Mouse (Mus musculus): ENCODE results near the gene Mical3.

Mical3 gene

DNA sequence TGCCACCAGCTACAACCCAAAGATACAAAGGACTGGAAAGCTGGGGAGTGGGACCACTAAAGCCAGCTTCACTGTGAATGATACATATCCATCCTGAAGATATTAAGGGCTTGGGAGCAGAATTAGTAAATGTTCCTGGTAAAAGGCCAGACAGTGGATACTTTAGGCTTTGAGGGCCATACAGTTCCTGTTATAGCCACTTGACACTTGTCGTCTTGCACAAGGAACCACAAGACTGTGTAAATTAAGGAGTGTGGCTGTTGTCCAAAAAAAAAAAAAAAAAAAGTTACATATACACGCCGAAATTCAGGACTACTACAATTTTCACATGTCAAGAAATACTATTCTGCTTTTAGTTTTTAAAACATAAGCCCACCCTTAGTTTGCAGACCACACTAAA is 17.6 kb upstream of the Mical3 start:
- in situ Hi-C loops (cut with MboI; ENCODE audit: unreplicated experiment in 2 of 2): no loop called here

GRCm38 (mm10) chr6:121146798-121147197 is 16.0 kb upstream of the Mical3 start:
- in situ Hi-C loops (cut with MboI; ENCODE audit: unreplicated experiment in 2 of 2): no loop called here

DNA sequence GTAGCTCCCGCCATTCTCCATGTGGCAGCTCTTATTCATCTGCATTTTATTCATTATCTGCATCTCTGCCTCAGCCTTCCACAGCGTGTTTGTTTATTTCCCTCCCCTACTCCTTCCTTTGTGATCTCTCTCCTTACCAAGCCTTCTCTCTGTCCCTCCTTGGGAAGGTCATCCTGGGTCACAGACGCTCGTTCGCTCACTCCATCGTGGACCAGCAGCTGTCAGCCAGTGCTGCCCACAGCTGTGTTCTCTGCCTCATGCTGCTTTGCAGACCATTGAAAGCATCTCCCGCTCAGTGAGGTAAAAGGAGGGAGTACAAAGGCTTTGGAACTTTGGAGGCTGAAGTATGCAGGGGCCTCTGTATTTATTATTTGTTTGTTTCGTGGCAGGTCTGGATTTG is 15.1 kb upstream of the Mical3 start:
- in situ Hi-C loops (cut with MboI; ENCODE audit: unreplicated experiment in 2 of 2): no loop called here

DNA sequence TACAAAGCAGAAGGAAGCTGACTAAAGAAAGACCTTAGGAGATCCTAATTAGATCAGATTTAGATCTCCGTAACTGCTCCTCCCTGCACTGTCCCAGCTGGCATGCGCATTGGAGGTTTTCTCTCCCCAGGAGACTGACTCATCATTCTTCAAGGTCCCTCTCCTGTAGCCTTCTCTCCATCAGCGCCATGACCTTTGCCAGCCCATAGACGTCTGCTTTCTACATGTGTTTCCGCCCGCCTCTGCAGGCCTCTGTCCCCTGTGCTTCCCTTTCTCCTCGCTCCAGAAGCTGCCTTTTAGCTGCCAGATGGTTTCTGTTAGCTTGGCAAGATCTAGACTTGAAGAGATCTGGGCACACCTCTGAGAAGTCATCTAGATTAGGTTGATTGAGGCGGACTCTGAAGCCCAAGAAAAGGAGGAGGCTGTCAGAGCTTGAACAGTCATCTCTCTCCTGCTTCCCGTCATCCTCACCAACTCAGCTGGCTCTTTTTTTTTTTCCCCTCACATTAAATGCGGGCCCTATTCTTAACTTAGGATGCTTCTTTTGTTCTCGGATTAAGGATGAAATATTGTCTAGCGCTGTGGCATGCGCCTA is 14.3 kb upstream of the Mical3 start:
- in situ Hi-C loops (cut with MboI; ENCODE audit: unreplicated experiment in 2 of 2): no loop called here

DNA sequence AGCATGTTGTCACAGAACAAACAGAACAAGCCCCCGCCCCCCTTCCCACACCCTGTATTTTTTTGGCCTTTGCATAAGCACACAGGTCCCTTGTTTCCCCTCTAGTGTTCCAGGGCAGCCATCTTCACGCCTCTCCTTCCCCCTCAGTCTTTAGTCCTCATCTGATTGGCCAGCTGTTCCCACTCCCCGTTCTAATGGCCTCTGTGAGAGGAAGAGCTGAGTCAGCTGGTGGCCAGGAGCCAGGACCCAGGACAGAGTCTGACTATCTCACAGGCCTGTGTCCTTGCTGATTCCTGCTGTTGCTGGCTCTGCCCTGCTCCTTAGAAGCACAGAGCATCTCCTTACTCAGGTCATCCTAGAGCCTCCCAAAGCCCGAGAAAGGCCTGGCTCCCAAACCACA is 13.3 kb upstream of the Mical3 start:
- in situ Hi-C loops (cut with MboI; ENCODE audit: unreplicated experiment in 2 of 2): no loop called here

- in situ Hi-C loops (cut with MboI; ENCODE audit: unreplicated experiment in 2 of 2): no loop called here
These were observed 12.6 kb upstream of the Mical3 start for GRCm38 (mm10) chr6:121143439-121143838.

DNA sequence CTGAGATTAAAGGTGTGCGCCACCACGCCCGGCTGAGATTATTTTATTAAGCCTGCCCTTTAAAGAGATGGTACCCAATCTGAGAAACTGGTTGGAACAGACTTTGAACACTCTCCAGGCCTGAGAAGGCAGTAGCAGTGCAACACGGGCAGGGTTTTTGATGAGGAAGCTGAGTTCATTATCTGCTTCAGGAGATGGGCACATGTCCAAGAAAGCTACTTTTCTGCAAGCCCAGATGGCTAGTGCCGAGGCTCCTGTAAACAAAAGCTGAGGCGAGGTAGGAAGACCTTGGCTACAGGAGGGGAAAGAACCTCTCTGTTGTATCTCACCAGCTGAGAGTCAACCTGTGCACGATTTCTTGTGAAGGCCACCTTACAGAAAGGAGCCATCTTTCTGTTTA is 11.5 kb upstream of the Mical3 start:
- in situ Hi-C loops (cut with MboI; ENCODE audit: unreplicated experiment in 2 of 2): no loop called here

- in situ Hi-C loops (cut with MboI; ENCODE audit: unreplicated experiment in 2 of 2): no loop called here
These were observed 8.5 kb upstream of the Mical3 start for GRCm38 (mm10) chr6:121139271-121139670.

DNA sequence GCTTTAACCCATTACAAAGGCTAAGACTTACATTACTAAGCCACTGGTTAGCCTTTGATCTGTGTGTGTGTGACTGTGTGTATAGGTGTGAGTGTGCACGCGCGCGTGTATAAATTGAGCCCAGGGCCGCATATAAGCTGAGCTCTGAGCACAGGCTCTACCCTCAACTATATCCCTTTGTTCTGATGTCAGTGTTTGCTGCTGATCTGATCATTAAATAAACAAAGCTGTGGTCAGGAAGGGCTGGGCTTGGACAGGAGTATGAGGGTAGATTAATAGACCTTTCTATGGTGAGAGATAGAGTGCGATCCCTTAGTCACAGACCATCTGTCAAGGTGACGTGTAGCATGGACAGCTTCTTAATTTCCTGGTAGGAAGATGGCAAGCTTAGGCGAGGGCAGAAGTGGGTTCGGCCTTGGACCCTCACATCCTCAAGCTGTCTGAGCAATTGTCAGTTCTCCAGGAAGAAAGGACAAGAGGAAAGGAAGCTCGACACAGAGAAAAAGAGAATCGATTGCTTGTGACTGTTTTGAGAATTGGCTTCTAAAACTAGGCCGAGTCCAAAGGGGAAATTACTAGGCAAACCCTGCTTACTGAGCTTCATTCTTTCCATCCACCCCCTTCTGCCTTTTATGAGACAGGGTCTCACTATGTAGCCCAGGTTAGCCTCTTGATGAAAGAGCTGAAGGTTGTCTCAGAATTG is 7.7 kb upstream of the Mical3 start:
- in situ Hi-C loops (cut with MboI; ENCODE audit: unreplicated experiment in 2 of 2): no loop called here

GRCm38 (mm10) chr6:121137222-121137621 is 6.4 kb upstream of the Mical3 start:
- in situ Hi-C loops (cut with MboI; ENCODE audit: unreplicated experiment in 2 of 2): no loop called here

DNA sequence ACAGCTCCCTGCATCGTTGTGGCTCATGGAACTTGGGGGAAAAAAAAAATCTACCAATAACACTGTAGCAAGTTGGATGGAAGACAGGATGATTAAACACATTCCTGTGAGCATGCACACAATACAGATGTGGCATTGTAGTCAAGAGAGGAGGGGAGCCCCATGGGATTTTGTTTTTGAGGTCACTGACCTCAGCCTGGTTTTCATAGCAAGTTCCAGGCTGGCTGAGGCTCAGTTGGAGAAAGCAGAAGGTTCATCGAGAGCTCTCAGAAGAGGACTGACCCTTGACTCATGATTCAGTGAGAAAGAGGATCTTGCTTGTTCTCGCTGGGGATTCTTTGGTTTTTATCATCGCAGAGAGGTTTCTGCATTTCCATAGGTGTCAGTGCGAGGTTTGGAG is 4.1 kb upstream of the Mical3 start:
- in situ Hi-C loops (cut with MboI; ENCODE audit: unreplicated experiment in 2 of 2): loop anchor here (5.0 kb wide), 2 partner anchors 158 to 163 kb away; no protein-coding TSS in a partner anchor

DNA sequence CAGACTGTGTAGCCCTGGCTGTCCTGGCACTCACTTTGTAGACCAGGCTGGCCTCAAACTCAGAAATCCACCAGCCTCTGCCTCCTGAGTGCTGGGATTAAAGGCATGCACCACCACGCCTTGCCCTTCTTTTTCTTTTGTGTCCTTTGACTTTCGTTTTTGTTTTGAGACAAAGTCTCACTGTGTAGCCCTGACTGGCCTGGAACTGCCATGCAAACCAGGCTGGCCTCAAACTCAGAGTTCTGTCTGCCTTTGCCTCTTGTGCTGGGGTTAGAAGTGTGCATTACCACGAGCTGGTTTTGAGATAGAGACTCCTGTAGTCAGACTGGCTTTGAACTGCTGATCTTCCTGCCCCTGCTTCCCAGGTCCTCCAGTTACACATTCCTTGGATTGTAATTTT is 3.5 kb upstream of the Mical3 start:
- in situ Hi-C loops (cut with MboI; ENCODE audit: unreplicated experiment in 2 of 2): loop anchor here (5.0 kb wide), 2 partner anchors 157 to 162 kb away; no protein-coding TSS in a partner anchor

GRCm38 (mm10) chr6:121130039-121130705 is 627 bp downstream of the Mical3 start:
- in situ Hi-C loops (cut with MboI; ENCODE audit: unreplicated experiment in 2 of 2): loop anchor here (5.0 kb wide), 2 partner anchors 153 to 158 kb away; no protein-coding TSS in a partner anchor

DNA sequence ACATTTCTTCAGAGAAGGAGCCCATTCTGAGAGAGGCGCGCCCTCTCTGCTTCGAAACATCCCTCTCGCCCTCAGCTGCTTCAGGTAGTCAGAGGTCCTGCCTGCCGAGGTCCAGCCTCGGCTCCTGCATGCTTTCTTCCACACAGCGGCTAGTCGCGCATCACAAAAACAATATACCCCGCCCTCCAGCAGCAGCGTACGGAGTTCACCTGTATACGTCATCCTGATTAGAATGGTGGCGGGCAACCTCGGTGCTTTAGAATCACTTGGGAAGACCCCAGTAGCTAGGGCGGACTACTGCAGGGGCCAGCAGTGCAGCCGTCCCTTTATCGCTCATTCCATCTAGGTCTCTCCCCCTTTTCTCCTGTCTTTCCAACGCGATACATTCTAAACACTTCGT is 1.3 kb downstream of the Mical3 start:
- in situ Hi-C loops (cut with MboI; ENCODE audit: unreplicated experiment in 2 of 2): no loop called here

- in situ Hi-C loops (cut with MboI; ENCODE audit: unreplicated experiment in 2 of 2): no loop called here
These were observed 2.1 kb downstream of the Mical3 start for GRCm38 (mm10) chr6:121128736-121129135.

DNA sequence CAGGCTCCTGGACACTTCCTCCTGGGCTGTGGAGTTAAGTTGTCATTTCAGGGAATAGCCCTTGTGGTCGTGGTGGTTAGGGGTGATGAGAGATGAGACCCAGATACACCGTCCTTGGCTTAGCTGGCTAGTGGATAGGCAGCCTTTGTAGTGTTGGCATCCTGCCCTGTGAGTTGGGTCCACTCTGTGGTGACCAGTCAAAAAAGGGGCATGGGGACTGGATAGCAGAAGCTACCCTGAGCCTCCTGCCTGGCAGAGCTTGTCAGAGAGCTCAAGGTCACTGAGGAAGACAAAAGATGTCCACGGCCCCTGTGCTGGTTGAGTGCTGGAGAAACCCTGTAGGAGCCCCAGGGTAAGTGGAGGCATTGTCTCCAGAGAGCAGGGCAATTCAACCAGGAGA is 3.1 kb downstream of the Mical3 start:
- in situ Hi-C loops (cut with MboI; ENCODE audit: unreplicated experiment in 2 of 2): no loop called here

DNA sequence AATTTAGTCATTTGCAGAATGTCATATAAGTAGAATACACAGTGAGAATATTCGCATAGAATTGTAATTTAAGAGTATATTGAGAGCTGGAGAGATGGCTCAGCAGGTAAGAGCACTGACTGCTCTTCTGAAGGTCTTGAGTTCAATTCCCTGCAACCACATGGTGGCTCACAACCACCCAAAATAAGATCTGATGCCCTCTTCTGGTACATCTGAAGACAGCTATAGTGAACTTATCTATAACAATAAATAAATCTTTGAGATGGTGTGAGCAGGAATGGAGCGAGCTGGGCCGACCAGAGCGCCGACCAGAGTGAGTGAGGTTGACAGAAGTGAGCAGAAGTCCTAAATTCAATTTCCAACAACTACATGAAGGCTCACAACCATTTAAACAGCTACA is 4.6 kb downstream of the Mical3 start:
- in situ Hi-C loops (cut with MboI; ENCODE audit: unreplicated experiment in 2 of 2): no loop called here

DNA sequence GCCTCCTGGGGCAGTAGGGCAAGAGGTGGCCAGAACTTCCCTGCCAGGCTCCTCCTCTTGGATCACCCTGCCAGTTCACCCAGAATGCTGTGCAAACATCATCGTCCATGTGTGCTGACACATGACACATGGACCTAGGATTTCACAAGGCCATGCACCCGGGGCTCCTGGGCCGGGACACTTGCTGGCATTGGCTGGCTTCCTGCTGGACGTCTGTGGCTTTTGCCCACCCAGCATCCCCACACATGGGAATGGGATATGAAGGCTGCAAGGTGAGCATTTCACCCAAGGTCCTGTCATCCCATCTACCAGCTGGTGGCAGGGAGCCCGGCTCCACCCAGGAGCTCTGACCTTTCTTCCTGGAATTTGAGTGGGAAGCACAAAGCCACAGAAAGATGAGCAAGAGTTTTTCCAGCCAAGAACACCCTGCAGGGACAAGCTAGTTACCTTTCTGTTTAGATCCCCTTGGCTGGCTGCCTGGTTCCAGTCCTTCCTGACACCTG is 8.0 kb downstream of the Mical3 start:
- in situ Hi-C loops (cut with MboI; ENCODE audit: unreplicated experiment in 2 of 2): loop anchor here in 1 of 2 experiments (5.0 kb wide), 1 partner anchor 105 kb away; no protein-coding TSS in a partner anchor

DNA sequence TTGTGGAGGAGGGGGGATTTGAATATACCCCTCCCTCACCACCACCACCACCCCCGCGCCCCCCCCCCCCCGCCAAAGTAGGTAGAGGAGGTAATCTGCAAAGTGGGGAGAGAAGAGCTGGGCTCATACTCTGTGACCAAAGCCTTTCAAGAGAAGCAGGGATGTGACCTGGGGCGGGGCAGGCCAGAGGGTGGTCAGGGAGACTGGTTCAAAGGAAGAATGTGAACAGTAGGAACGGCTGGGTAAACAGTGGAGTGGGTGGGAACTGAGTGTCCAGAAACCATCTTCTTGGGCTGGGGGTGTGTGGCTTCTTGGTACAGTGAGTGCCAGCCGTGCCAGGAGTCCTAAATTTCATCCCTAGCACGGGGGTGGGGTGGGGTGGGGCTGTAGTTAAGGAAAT is 10.0 kb downstream of the Mical3 start:
- in situ Hi-C loops (cut with MboI; ENCODE audit: unreplicated experiment in 2 of 2): loop anchor here in 1 of 2 experiments (5.0 kb wide), 1 partner anchor 103 kb away; no protein-coding TSS in a partner anchor

- in situ Hi-C loops (cut with MboI; ENCODE audit: unreplicated experiment in 2 of 2): loop anchor here in 1 of 2 experiments (10.0 kb wide), 1 partner anchor 53 kb away; no protein-coding TSS in a partner anchor
These were observed 12.6 kb downstream of the Mical3 start for GRCm38 (mm10) chr6:121117971-121118755.

Measured in v-Abl transformed pro-B cells (cell line).